Mouse (Mus musculus): ENCODE measurements around the gene Rasgrf1.

The Rasgrf1 gene

DNA sequence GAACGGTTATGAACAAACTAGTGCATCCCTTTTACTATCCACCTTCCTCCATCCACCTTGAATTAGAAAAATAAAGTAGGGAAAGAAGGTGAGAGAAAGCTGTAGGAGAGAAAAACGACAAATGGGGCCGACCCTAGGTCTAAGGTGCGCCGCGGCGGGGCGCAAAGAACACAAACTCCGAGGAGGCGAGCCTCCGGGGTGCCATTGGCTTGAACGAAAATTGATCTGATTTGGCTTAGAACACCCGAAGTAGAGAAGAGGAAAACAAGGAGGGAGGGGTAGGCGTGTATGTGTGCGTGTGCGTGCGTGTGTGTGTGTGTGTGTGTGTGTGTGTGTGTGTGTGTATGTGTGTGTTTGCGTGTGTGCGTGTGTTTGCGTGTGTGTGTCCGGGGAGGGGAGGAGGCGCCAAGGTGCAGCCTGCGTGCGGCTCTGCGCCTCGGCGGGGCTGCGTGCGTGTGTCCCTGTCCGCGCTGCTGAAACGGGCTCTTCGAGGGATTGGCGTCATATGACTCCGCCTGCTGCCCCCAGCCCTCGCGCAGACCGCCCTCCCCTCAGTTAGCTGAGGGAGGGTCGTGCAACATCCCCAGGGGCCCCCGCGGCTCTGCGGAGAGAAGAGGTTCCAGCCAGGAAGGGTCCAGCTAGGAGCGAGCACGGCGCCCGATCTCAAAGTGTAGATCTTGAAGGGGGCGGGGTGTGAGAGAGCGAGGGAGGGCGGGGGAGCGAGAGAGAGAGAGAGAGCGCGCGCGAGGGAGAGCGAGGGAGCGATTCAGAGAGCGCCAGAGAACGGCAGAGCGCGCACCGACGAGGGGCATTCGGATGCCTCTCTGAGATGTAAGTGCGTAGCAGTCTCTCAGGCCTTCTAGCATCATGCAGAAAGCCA, at the start of gene Rasgrf1:
Rasgrf1 (plus strand) TSS at position 778 of the 880 bp plus-strand sequence.
- in situ Hi-C loops (cut with MboI; ENCODE audit: unreplicated experiment in 2 of 2): no loop called here

- in situ Hi-C loops (cut with MboI; ENCODE audit: unreplicated experiment in 2 of 2): no loop called here
Measured at GRCm38 (mm10) chr9:89860145-89860544, 49.6 kb upstream of the Rasgrf1 start.

DNA sequence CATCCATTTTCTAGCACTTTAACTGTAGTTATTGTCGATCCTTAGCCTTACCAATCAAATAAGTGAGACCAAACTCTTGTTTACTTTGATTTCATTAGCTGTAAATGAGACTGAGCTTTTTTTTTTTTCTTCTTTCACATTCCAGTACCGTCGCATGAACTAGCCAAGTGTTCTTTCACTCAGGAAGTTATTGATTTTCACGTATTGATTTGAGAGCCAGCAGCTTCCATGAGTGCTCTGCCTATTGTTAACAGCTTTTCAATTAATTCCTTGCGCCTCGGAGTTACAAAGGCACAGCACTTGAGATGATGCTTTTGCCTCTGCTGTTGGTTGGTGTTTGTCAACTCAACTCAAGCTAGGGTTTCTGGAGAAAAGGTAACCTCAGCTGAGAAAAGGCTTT, 49.1 kb upstream of the Rasgrf1 start:
- in situ Hi-C loops (cut with MboI; ENCODE audit: unreplicated experiment in 2 of 2): no loop called here

DNA sequence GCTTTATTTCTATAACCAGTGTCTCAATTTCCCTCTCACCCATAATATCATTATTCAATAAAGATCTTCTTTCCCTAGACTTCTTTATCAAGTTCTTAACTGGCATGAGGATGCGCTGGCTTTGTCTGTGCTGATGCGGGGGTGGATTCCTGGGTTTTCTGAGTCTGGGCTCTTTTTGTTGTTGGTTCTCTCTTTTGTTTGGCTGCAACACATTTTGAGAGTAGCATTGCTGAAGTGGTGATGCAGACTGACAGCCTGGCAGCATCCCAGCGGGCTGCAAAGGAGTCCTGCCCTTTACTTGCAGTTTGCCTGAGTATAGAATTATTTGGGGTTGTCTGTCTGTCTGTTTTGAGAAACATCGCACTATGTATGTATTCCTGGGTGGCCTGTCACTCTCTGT, 42.6 kb upstream of the Rasgrf1 start:
- in situ Hi-C loops (cut with MboI; ENCODE audit: unreplicated experiment in 2 of 2): no loop called here

GRCm38 (mm10) chr9:89868093-89868729, 41.5 kb upstream of the Rasgrf1 start:
- in situ Hi-C loops (cut with MboI; ENCODE audit: unreplicated experiment in 2 of 2): no loop called here

DNA sequence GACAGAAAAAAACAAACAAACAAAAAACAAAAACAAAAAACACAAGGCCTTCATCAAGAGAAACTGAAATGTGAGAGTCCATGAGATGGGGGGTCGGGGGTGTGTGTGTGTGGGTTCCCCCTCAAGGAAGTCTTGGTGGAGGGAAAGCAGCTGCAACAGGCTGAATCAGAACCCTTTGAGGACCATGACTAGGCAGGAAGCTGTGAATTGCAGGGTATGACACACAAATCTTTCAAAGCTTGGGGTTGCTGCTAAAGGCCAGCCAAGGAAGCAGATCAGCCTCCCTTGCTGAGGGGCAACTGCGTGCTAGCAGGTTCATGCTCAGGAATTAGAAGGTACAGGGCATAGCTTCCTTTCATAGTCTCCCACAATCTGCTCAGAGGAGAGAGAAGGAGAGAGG, 40.1 kb upstream of the Rasgrf1 start:
- in situ Hi-C loops (cut with MboI; ENCODE audit: unreplicated experiment in 2 of 2): no loop called here

- in situ Hi-C loops (cut with MboI; ENCODE audit: unreplicated experiment in 2 of 2): no loop called here
Measured at GRCm38 (mm10) chr9:89870531-89871150, 39.1 kb upstream of the Rasgrf1 start.

DNA sequence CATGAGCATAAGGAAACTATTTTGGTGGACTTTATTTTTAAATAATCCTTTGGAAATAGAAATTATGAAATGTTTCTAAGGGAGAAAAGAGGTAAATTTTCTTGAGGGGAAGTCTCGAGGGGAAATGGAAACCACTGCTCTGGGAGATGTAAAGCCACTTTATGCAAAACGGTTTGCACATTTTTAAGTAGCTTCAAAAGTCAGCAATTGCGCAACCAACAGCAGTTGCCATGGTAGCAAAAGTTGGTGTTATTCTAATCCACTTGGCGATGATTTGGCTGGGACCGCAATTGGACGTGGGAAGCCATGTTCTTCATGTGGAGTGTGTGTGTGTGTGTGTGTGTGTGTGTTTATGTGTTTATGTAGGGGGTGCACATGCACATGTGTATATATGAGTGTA, 37.6 kb upstream of the Rasgrf1 start:
- in situ Hi-C loops (cut with MboI; ENCODE audit: unreplicated experiment in 2 of 2): no loop called here

DNA sequence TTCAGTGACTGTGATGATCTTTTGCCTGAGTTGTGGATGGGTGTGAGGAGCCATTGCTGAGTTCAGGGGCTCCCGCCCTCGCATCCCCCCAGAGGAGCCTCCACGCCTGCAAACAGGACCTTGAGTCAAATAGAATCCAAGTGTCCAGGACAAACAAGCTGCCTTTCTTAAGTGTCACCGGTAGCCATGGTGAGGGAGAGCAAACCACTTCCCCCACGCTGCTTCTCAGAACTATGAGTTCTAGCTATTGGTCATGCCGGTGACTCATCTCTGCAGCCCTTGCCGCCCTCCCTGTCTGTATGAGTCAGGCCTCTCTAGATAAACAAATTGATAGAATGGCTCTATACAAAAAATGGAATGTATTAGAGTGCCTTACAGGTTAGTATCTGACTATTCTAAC, 35.3 kb upstream of the Rasgrf1 start:
- in situ Hi-C loops (cut with MboI; ENCODE audit: unreplicated experiment in 2 of 2): no loop called here

- in situ Hi-C loops (cut with MboI; ENCODE audit: unreplicated experiment in 2 of 2): no loop called here
Measured at GRCm38 (mm10) chr9:89875551-89875950, 34.2 kb upstream of the Rasgrf1 start.

DNA sequence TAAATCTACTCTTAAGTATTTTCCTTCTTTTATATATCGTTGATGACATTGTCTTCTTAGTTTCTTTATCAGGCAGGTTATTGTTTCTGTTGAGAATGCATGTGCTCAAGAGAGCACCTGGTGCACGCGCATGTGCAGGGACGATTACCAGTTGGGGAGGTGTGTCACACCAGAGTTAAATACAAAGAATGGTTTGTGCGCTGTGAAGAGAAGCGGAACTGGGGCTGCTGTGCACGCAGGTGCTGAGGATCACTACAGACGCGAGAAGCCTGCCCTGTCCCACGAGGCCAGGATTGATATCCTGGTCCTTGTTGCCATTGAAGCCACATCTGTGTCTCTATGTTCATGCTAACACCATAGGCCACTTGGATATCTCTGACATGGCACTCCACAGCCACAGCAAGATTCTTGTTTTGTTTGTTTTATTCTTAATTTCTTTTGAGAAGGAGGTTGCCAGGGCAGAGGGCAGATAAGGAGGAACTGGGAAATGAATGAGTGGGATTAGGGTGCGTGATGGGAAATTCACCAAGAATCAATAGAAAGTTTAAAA, 31.2 kb upstream of the Rasgrf1 start:
- in situ Hi-C loops (cut with MboI; ENCODE audit: unreplicated experiment in 2 of 2): no loop called here

GRCm38 (mm10) chr9:89879574-89879973, 30.1 kb upstream of the Rasgrf1 start:
- in situ Hi-C loops (cut with MboI; ENCODE audit: unreplicated experiment in 2 of 2): no loop called here

DNA sequence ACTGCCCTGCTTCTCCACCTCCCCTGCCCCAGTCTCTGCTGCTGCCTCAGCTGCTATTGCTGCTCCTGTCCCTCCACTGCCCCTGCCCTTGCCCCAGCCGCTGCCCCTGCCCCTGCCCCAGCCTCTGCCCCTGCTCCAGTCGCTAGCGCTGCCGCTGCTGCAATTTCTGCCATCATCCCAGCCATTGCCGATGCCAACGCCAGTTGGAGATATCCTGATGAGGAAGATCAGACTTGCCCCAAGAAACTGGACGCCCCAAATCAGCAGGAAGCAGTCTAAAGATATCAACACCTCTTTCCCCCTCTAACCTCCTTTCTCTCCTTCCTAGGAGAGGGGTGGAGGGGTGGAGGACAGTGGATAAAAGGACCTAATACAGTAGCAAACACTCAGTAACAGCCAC, 28.2 kb upstream of the Rasgrf1 start:
- in situ Hi-C loops (cut with MboI; ENCODE audit: unreplicated experiment in 2 of 2): no loop called here

DNA sequence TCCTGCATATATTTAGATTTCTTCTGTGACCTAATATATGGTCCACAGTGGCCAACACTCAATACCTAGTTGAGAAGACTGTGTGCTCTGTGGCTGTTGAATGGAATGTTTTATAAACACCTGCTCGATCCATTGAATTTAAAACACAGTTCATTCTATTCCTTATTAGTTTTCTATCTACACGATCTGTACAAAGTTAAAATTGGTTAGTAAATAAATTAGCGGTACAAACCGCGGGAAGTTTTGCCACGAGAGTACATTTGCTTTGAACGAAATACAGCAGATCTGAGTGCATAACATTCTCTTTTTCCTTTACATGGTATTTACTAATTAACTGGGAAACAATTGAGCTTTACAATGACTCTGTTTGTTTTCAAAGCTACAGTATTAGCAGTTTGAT, 27.1 kb upstream of the Rasgrf1 start:
- in situ Hi-C loops (cut with MboI; ENCODE audit: unreplicated experiment in 2 of 2): no loop called here

GRCm38 (mm10) chr9:89885701-89886218, 23.9 kb upstream of the Rasgrf1 start:
- in situ Hi-C loops (cut with MboI; ENCODE audit: unreplicated experiment in 2 of 2): no loop called here

GRCm38 (mm10) chr9:89891534-89892293, 18.0 kb upstream of the Rasgrf1 start:
- in situ Hi-C loops (cut with MboI; ENCODE audit: unreplicated experiment in 2 of 2): no loop called here

DNA sequence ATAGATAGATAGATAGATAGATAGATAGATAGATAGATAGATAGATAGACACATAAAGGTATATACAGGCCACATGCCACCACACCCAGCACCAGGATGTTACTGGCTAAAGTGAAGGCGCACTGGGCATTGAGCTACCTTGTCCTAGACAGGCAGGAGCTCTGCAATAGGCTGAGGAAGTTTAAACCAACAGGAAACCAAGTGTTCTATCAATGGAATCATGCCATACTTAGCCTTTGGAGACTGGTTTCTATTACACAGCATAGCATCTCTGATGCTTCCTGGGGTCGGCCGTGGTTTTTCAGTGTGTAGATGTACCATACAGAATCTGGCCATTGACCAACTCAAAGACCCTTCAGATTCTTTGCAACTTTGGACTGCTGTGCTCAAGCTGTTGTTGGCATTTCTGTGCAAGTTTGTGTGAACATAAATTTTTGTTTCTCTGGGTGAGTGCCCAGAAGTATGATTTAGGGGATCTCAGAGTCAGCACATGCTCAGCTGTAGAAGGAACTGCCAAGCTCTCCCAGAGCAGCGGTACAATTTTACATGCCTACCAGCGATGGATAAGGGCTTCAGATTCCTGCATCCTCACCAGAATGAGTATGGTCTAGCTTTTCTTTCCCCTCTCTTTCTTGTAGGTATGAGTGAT, 17.0 kb upstream of the Rasgrf1 start:
- in situ Hi-C loops (cut with MboI; ENCODE audit: unreplicated experiment in 2 of 2): no loop called here

DNA sequence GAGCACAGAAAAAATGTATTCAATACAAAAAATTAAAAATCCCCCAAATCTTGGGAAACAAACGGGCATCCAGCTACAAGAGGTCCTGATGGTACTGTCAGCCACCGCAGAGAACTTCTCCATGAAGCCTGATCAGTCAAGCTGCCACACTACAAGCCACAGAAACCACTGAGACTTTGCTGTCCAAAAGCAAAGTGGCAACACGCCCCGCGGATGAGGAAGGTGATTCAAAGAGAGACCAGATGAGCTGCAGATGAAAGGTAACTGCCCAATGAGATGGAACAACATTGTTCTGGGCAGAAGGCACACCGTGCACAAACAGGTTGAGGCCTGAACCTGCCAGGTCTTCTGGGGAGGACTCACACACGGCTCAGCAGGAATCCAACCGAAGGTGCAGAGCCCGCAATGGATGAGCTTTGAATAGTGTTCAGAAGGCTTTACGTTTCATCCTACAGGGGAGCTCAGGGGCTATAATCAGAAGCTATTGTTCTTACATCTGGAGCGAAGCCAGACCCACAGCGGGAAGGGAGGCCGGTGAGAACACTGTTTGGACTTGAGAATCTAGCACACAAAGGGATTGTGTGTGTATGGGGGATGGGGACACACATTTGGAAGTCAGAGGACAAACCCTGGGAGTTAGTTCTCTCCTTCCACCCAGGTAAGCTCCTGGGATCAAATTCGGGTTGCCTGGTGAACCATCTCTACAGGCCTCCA, 9.4 kb upstream of the Rasgrf1 start:
- in situ Hi-C loops (cut with MboI; ENCODE audit: unreplicated experiment in 2 of 2): no loop called here

GRCm38 (mm10) chr9:89901184-89901583, 8.5 kb upstream of the Rasgrf1 start:
- in situ Hi-C loops (cut with MboI; ENCODE audit: unreplicated experiment in 2 of 2): no loop called here

All from v-Abl transformed pro-B cells (cell line).